Mouse (Mus musculus) kidney, postnatal 25 days (tissue): ENCODE data around the gene Tnrc6a.

Experiments
- DNase-seq, 2 experiments: peaks; one replicate each; pipeline ENCODE4 v3.0.0; 2021; ENCODE audit warnings: mixed read lengths in 2 of 2

Tnrc6a gene

DNA sequence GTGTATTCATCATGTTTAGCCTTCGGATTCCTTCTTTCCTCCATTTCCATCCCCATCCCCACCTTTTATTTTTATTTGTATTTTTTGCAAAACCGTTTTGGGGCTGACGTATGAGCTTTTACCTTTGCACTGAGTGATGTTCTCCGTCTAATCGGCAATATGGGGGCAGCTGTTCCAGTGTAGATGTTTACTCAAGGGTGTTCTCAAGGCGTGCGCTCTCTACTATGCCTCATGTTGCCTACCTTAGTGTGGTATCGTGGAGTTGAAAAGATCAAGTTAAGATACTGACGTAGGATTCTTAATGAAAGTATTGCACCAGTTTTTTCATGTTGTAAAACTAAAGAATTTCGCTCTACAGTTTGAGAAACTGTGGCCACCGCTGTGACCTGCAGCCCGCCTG lies 69.5 kb downstream of the Tnrc6a start:
- no peak for DNase-seq

DNA sequence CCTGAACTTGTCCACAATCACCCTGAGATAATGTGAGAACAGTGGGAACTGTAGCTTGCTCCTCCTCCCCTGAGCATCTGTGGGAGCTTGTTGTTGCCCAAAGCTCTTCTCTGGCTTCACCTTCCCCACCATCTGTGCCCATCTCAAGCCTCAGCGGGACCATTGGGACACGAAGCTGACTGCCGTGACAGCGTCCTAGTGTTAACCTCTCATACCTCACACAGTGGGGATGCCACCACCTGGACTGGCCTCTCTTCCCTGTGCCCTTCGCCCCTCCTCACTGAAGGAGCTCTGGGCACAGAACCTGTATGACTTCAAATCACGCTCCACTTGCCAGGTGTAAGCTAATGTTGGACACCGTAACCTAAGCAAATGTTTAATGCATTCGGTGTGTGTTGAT lies 71.0 kb downstream of the Tnrc6a start:
- no peak for DNase-seq

DNA sequence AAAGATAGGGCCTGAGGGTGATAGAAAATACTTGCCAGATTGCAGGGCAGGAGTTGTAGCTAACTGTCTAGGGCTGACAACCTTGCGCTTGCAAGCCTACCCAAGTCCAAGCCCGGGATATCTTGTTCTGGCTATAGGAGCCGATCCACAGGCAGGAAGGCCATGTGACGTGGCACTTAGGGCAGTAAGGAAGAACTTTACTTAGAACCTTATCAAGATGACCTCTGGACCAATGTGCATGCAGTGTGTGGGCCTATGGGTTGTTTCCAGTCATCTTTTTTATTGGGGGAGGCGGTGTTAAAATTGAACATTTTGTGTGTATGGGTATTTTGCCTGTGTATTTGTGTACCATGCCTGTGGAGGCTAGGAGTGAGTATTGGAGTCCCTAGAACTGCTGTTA lies 72.7 kb downstream of the Tnrc6a start:
- DNase-seq: no peak

DNA sequence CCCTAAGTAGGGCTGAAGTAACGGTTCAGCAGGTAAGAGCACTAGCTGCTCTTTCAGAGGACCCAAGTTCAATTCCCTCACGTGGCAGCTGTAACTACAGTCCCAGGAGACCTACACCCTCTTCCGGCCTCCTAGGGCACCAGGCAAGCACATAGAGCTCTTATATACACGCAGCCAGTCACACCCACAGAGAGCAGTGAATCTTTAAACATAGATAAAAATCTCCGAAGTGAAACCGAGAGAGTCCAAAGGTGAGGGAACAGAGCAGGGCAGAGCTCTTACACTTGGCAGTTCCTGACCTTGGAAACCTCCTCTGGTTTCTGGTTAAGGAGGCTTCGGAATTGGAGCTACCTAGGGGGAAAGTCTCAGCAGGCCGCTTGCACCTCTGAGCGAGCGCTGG lies 75.0 kb downstream of the Tnrc6a start:
- DNase-seq: peak; percentile 59 to 83

DNA sequence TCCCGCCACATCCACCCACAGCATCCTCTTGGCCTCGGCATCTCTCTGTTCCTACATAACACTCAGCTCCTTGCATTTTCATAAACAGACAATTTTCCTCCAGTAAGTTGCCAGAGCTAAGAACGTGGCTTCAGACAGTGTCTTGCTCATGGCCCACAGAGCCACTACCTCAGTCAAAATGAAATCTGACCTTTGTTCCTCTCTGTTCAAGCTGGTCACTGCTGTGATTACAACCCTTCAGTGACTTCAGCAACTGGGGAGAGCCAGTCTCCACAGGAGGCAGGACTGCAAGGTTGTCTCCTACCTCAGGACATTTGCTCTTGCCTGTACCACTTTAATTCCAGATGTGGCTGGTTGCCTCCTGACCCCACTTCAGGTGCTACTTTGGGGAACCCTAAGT lies 75.5 kb downstream of the Tnrc6a start:
- DNase-seq: no peak

DNA sequence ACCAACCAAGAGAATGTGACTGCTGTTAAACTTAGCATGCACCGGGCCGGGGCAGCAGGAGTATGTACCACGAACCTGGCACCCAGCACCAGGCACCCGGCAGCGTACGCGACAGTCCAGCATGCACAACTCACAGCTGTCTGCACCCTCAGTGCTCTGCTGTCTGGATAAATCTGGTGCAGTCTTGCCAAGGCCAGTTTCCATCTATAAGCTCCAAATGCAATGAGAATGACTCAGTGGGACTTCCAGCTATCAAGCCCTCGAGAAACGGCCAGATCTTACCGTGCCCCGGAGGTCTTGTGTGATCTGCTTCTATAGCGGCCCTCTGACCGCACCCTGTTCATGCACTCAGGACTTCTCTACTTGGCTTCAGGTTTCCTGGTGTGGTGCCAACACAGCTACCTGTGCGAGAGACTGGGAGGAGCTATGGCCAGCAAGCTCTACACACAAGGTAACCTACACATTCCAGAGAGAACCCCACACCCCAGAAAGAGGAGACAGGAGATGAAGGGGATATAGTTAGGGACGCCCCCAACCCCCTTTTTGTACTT lies 76.0 kb downstream of the Tnrc6a start:
- DNase-seq: peak in 1 of 2 experiments; percentile 48

DNA sequence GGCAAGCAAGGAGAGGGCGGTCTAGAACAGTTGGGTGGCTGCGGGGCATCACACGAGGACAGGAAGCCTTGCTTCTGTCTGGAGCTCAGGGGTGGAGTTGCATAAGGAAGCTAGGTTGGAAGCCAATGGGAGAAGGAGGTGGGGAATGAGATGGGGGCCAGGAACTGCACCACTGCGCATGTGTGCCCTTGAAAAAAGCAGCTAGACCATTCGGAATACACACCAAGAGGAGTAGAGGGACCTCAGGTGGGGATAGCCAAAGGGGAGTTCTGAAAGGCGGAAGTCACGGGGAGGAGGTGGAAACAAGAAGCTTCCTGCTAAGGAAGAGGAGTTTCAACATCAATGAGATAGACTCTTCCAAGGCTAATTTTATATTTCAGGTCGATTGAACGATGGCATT lies 77.0 kb downstream of the Tnrc6a start:
- DNase-seq: no peak

DNA sequence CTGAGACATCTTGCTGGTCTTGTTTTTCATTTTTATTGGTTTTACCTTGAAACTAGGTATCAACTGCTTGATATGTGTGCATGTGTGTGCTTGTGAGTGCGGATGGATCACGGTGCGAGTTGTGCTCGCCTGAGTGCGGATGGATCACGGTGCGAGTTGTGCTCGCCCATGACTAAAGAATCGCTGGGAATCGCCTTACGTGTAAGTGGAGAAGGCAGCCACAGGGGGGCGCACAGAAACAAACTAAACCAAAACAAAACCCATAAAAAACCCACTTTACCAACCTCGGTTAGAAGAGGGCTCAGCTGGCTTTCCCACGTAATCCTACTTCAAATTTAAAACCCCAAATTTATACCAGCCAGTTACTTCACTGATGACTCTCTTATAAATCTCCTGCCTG lies 81.6 kb downstream of the Tnrc6a start:
- peak; percentile 65 to 73 for DNase-seq

DNA sequence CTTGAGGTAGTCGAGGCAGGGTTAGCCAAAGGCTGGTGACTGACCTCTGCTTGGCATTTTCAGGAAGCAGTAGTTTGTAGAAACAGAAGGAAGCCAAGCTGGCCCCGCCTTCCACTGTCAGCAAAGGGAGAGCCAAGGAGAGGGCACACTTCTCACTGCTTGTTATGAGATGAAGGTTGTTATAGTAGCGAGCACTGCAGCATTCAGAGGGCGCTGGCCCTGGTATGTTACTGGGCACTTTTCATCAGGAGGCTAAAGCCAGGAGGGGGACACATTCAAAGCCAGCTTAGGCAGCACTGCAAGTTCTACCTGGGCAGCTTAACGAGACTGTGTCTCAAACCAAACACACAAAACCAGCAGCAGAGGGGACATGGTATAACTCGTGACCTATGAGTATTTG lies 83.9 kb downstream of the Tnrc6a start:
- no peak for DNase-seq

DNA sequence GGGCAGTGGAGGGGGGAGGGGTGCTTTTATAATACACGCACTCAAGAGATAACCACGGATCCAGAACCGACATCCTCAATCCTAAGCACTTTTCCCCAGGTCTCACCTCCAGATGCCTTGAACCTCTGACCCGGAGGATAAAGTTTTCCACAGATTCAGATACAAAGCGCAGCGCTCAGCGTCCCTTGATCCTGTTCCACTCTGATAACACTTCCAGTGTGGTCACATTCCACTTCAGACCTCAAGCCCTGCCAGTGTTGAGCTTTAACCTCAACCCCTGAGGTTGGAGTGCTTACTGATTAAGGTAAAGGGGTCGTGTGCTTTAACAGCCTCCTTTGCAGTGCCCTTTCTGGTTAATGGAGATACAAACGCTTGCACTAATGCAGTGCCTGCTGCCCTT lies 86.2 kb downstream of the Tnrc6a start:
- DNase-seq: no peak

DNA sequence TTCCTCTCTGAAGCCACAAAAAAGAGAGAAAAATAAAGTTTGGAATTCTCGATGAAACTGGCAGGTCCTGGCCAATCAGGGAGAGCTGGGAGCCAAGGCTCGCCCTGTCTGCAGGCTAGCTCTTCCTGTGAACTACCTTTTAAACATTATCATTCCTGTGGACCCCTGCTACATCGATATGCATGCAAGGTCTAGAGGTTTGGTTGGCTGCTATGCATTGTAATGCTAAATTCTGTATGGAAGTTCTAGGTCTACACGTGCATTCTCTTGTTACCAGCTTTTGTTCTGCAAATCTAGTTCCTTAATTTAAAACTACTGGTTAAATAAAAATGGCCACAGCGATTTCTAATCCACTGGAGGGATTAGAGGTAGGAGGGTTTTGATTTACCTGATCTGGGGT lies 87.8 kb downstream of the Tnrc6a start:
- DNase-seq: no peak

DNA sequence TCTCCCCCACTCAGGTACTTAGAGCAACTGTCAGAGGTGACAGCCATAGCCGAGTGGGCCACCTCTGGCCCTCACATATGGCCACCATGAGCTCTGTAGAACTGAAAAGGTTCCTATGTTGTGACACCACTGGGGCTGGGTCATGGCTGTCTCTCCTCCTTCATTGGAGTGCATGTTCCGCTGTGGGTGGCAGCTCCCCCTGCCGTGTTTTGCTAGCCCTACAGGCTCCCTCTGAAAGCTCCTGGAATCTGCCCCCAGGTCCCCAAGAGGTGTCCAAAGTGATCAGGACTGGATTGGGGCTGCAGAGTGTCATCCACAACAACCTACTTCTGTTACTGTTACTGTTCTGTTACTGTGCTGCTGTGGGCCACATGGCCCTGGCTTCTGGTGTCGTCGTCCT lies 88.6 kb downstream of the Tnrc6a start:
- no peak for DNase-seq

DNA sequence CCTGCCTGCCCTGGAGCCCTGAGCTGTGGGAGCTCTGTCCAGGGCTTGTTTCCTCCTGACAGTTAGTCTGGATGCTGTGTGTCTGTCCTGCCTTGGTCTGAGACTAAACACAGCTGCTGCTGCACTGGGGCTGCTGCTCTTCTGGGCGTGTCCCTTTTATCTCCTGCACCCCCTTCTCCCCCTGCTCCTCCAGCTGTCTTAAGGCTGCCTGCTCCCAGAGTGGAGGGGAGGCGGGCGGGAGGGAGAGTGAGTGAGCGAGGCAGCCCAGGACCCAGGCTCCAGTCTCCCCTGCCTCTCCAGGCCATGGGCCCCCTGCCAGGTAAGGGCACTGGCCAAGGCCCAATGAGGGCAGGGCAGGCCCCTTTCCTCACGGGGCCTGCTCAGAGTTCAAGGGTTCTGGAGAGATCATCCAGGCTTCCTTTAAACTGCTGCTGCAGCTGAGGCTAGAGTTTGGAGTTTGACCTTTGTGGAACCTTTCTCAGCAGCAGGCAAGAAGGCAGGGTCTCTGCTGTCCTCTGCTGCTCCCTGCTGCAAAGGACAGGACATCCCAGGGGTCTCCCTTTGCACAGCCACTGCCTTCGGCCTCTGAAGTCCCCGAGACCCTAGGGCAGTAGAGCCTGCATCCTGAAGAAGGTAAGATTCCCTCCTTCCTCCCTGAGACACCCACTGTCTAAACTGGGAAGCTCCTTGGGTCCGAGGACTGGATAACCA lies 90.8 kb downstream of the Tnrc6a start, which contains the start of gene Slc5a11:
TSS of gene Slc5a11 (plus strand) at position 416 of the 711 bp plus-strand sequence.
- peak; percentile 80 to 93 for DNase-seq

DNA sequence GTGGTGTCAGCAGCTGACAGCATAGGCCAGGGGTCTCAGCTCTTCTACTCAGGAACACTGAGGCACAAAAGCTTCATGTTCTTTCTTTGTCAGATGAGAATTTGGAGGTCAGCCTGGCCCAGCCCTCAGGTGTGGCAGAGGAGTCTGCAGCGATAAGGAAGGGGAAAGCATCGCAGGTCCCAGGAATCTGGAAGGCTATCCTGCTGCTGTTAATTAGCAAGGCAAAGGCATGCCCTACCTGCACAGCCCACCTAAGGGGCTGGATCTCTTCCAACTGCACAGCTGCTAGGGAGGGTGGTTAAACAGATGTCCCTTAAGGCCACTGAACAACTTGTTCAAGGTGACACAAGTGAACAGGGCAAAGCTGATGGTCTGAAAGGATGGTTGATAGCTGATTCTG lies 91.5 kb downstream of the Tnrc6a start:
- no peak for DNase-seq

DNA sequence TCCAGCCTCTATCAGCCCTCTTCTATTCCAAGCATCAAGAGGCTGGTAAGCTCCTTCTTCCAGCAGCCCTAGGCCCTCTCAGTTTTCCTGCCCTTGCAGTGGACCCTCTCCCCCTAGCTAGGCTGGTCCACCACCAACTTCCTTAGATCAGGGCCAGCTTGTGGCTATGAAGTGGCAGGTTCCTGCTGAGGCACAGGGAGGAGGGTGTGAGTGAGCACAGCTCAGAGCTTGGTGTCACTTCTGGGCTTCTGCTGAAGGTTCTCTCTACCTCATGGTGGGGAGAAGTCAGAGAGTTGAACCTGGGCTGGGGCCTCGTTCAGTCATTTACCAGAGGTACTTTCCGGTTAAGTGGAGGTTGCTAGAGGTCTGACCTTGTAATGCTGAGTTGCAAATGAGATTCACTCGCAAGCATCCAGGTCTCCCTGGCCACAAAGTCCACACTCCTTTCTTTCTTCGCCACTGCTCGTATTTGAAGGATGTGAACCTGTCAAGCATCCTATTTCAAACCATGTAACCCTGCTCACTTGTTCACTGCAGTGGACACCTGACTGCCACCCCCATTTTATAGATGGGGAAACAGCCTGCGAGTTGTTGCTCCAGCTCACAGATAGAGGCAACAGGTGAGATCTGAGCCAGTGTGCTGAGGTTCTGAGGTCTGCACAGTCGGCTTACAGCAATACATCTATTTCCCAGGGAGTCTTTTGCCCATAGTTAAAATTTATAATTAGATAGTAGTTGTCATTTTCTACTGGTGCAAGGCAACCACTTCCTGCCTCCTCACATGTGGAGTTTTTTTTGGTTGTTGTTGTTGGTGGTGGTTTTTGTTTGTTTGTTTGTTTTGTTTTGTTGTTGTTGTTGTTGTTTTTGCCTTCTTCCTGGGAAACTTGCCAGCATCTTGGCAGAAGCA lies 94.0 kb downstream of the Tnrc6a start:
- DNase-seq: peak; percentile 56 to 79

DNA sequence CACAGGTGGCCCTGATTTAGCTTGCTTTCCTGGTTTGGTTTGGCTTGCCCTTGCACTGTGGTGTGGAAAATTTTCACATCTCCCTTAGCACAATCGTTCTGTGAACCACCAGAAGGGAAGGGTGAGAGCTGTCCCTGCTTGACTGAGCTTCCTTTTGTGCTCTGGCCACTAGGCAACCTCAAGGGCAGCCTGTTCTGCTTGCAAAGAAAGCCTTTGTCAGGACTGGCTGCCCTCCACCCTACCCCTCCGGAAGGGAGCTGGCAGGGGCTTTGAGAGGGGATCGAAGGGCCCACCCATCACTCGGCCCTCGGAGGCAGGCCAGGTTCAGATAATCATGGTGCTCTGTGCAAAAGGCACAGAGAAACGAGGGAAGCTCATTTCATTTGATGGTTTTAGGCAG lies 94.9 kb downstream of the Tnrc6a start:
- DNase-seq: no peak

DNA sequence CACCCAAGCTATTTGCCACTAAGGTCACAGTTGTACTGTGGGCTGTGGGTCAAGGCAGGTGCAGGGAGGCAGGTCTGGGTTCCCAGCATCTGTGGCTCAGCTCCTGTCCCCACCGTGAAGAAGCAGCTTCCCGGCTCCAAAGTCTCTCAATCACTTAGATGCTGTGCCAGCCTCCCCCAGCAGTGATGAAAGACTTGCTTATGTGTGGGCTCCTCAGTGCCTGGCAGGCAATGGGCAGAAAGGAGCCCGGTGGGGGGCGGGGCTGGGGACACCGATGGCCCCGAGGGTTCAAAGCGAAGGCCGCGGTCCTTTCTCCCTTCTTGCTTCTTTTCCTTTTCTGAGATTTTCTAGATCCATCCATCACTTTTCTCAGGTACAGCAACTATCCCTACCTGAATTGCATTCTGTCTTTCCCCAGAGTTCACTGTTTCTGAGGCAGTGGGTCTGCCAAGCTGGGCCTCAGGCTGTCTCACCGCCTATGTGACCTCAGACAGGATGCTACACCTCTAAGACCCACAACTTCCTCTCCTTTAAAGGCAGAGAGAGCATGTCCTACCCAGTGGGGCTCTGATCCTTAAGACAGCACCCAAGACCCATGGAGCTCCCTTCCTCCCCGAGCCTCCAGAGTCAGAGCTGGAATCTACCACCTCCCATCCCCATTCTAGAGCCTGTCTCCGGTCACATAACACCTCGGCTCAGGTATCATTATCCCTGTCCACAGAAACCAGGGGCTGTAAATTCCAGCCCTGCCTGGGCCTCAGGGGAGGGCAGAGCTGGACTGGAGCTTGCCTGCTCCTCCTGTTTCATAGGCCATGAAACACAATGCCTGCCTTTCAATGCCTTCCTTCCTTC lies 96.3 kb downstream of the Tnrc6a start:
- DNase-seq: no peak

DNA sequence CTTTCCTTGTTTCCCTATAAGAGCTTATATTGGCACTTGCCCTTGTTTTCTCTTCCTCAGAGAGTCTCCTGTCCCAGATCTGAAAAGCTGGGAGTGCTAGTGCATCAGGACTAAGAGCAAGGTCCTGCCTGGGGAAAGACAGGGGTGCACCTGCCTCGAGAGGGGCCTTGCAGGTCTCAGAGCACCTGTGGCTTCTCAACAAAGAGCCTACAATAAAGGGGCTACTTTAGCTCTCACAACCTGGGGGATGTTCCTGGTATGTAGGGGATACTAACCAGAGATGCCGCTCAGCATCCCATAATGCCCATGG lies 96.9 kb downstream of the Tnrc6a start:
- no peak for DNase-seq

DNA sequence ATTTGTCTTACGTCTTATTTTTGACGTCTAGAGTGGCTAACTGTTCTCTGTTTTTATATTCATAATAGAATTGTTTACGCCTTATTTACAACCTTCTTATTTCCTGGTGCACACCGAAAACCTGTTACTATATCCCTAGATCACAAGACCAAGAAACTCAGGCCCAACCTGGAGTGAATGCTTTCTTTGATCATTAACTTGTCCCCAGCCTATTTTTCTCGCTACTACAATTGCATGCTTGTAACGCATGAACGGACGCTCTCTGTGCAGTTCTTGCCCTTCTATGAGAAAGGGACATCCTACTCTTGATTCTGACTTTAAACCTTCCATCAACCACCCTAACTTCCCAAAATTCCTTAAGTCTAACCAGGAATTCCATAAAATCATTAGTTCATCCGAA lies 100.4 kb downstream of the Tnrc6a start:
- peak in 1 of 2 experiments; percentile 32 for DNase-seq

DNA sequence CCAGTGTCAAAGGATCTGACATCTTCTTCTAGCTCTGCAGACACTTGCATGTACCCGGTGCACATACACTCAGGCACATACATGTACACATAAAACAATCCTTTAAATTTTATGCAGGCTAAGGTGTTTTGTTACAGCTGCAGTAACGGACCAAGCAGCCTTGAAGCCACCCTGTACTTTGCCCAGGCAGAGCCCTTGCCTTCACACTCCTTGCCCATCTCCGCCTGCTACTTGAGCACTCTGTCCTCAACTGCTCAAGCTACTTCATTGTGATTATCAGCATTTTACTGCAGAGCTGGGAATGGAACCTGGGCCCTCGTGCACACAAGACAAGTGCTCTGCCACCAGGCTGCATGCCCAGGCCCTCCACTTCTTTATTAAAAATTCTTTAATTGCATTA lies 101.5 kb downstream of the Tnrc6a start:
- peak; percentile 26 to 53 for DNase-seq

DNA sequence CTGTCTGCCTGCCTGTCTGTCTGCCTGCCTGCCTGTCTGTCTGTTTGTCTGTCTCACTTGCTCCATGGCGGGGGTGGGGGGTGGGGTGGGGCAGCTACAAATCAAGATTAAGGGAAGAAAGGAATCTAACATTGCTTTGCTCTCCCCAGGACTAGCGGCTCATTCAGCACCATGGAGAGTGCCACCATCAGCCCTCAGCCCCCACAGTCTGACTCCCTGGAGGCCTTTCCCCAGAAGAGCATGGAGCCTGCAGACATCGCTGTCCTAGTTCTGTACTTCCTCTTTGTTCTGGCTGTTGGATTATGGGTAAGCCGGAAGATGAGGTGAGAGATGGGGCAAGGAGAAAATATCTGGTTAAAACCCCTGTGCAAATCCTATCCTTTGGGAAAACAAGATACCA lies 111.8 kb downstream of the Tnrc6a start:
- peak in 1 of 2 experiments; percentile 31 for DNase-seq

DNA sequence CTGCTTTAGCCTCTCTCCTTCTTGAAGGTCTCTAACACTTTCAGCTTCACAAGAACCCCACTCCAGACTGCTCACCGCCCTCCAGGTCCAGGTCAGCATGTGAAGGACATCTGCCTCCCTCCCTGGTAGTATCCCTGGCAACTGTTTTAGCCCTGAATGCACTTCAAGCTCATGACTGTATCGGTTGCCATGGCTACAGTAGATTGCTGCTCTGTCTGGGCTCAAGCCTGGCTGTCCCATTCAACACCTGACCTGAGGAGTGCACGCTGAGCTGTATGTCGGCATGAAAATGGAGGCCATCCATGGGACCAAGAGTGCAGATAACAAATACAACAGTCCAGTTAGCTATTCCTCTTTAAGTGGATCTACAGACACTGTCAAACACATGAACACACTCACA lies 114.9 kb downstream of the Tnrc6a start:
- DNase-seq: no peak

DNA sequence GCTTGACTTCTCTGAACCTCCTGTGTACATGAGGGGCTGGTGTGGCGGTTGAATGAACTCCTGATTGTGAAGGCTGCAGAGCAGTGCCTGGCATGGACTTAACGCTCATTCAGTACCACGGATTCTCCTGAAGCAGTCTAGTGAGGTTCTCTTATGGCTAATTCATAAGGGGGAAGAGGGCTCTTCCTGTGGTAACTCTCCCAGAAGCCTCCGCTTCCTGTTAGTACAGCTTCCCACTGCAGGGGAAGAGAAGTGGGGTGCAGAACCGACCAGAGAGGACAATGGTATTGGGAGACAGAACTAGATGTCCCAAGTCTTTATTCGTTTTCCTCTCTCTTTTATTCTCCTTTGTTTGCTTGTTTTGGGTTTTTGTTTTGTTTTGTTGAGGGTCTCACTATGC lies 116.4 kb downstream of the Tnrc6a start:
- DNase-seq: no peak
